Mouse (Mus musculus) liver, postnatal 0 days (tissue): ENCODE measurements around the gene Lipe. TPM values are rescaled to one million over a fixed set of nuclear protein-coding genes. Genes with fewer than 3 reads are reported as not detected.

Experiments used
- ATAC-seq: fragments of 200-750 bp; cut with Nextera tagmentation; 2 replicates; pipeline ENCODE4 v1.8.0; 2017; ENCODE audit warnings: mild to moderate bottlenecking, moderate library complexity
- DNase-seq: peaks from one replicate; pipeline ENCODE4 v3.0.0-alpha.2; 2016
- H3K27ac ChIP-seq: fragments of 300-500 bp; sonication (generic); 2 replicates; pipeline ENCODE4 v1.5.1; 2014; ENCODE audit warnings: antibody characterized with exemption, moderate library complexity, mild to moderate bottlenecking, low read depth
- H3K27me3 ChIP-seq: fragments of 300-500 bp; sonication (generic); 2 replicates; pipeline ENCODE4 v1.6.1; 2014; ENCODE audit warnings: low read length, control low read depth, mixed read lengths; ENCODE audit not compliant: insufficient read depth
- H3K36me3 ChIP-seq: fragments of 300-500 bp; sonication (generic); replicated peaks from 2 replicates; pipeline ENCODE4 v1.6.1; 2014; ENCODE audit warnings: mild to moderate bottlenecking, control low read depth, low read length, moderate library complexity, mixed read lengths; ENCODE audit not compliant: insufficient read depth
- H3K4me1 ChIP-seq: fragments of 300-500 bp; sonication (generic); 2 replicates; pipeline ENCODE4 v1.6.1; 2014; ENCODE audit warnings: antibody characterized with exemption, mild to moderate bottlenecking, control low read depth; ENCODE audit not compliant: insufficient read depth
- H3K4me2 ChIP-seq: fragments of 300-500 bp; sonication (generic); 2 replicates; pipeline ENCODE4 v1.6.1; 2014; ENCODE audit warnings: low read depth, mild to moderate bottlenecking, low read length, moderate library complexity, mixed read lengths
- H3K4me3 ChIP-seq: fragments of 300-500 bp; sonication (generic); 2 replicates; pipeline ENCODE4 v1.5.1; 2014; ENCODE audit warnings: low read depth, low read length
- H3K9ac ChIP-seq: fragments of 300-500 bp; sonication (generic); replicated peaks from 2 replicates; pipeline ENCODE4 v1.6.1; 2014; ENCODE audit warnings: mild to moderate bottlenecking, moderate library complexity
- H3K9me3 ChIP-seq: fragments of 300-500 bp; sonication (generic); 2 replicates; pipeline ENCODE4 v1.6.1; 2016; ENCODE audit warnings: mild to moderate bottlenecking, control low read depth, low read length, mixed read lengths
- CTCF ChIP-seq: sonication (generic); IDR thresholded peaks from 2 replicates; pipeline ENCODE4 v1.5.1; 2016; ENCODE audit warnings: antibody characterized with exemption, low read depth
- EP300 ChIP-seq: IDR thresholded peaks from 2 replicates; pipeline ENCODE4 v1.6.1; 2016; ENCODE audit warnings: antibody characterized with exemption, low read depth, mild to moderate bottlenecking
- WGBS: fragments of 180-500 bp; shearing (Covaris S2); extraction: QIAGEN DNeasy Blood & Tissue Kit; methylation state at CpG from one replicate; pipeline ENCODE4 v1.1.7; 2014; ENCODE audit not compliant: insufficient replicate concordance; 5-methylcytosine and 5-hydroxymethylcytosine counted together
- polyA plus RNA-seq: library from polyadenylated mRNA; unstranded; fragments of >200 nt; fragmentation: Nextera tagmentation; extraction: Ambion mirVana; gene quantifications from 2 replicates; pipeline ENCODE4 v1.2.1, GENCODE M21; 2015

The Lipe gene
- polyA plus RNA-seq, 1 experiment from 2014 or later: 5.5 TPM

DNA sequence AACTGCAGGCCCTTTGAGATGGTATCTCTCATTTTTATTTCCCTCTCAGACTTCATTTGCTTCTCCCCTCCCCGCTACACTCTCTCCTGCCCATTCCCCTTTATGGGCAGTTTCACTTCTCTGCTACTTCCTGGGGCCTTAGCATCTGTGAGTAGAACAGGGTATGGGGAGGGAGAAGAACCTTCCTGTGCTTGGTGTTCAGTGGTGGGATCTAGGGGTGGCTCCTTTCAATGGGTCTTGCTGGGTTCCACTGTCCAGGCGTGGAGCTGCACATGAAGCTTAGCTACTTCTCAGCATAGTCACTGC is 37.0 kb upstream of the Lipe start:
- no peak overlapping the region for H3K4me3 ChIP-seq

DNA sequence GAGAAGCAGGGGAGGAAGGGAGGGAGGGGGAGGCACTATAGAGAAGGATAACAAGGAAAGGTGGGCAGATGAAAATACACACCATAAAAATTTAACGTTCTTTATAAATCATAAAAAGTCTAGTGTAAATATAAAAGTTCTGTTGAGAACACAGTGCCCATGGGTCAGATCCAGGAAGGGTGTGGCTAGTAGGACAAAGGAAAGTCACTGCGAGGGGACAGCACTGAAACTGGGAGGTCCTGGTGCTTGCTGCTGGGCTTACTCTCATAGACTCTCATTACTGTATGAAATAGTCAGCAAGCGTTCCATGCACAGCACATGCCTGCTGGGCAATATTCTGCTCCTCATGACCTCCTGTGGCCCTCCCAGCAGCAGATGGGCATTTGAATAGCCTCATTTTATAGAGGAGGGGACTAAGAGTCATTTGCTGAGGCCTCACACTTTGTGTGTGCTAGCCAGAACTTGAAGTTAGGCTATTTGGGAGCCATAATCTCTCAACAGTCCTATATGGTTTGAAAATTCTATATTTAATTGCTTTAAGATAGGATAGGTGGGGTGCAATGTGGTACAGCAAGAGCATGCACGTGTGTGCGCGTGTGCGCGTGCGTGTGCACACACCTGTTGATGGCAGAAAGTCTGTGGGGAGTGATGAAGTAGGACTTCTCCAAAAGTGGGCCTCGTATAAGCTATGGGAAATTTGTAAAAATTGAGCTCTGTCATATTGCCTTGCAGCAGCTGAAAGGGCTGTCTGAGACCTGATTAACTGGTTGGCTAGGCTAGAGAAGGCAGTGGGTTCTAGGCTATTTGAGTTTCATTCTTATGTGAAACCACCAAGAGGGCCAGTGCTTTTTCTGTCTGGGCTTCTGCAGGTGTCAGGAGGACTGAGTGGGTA is 36.4 kb upstream of the Lipe start:
- H3K4me3 ChIP-seq: no peak overlapping the region
- peak overlapping the region; percentile 82 for H3K27ac ChIP-seq
- peaks cover 49% of the 10 kb centered on the region for H3K4me1 ChIP-seq
- peak; percentile 18; the same call in 1 of the 2 replicates for ATAC-seq
- no peak overlapping the region for H3K9ac ChIP-seq
- H3K36me3 ChIP-seq: no peaks in the 10 kb centered on the region
- WGBS: 83% methylated on average over 10 of the region's 10 CpGs
- no peaks in the 10 kb centered on the region for H3K27me3 ChIP-seq
- no peak for DNase-seq
- H3K9me3 ChIP-seq: no peaks in the 10 kb centered on the region
- no peak for TF ChIP-seq EP300
- no peak for TF ChIP-seq CTCF
- H3K4me2 ChIP-seq: no peak overlapping the region

More for the DNA sequence above, 37.0 kb upstream of the Lipe start:
- Histone ChIP-seq H3K4me1 (peaks cover 53% of the 10 kb centered on the region), H3K27ac (peak overlapping the region; percentile 82), H3K36me3 (no peaks in the 10 kb centered on the region), H3K9me3 (no peaks in the 10 kb centered on the region), H3K27me3 (no peaks in the 10 kb centered on the region), H3K9ac (no peak overlapping the region), H3K4me2 (no peak overlapping the region)
- 57% methylated on average over 2 of the region's 2 CpGs for WGBS
- TF ChIP-seq CTCF: no peak
- no peak for TF ChIP-seq EP300
- DNase-seq (no peak), ATAC-seq (peak; percentile 14; the same call in 1 of the 2 replicates)

DNA sequence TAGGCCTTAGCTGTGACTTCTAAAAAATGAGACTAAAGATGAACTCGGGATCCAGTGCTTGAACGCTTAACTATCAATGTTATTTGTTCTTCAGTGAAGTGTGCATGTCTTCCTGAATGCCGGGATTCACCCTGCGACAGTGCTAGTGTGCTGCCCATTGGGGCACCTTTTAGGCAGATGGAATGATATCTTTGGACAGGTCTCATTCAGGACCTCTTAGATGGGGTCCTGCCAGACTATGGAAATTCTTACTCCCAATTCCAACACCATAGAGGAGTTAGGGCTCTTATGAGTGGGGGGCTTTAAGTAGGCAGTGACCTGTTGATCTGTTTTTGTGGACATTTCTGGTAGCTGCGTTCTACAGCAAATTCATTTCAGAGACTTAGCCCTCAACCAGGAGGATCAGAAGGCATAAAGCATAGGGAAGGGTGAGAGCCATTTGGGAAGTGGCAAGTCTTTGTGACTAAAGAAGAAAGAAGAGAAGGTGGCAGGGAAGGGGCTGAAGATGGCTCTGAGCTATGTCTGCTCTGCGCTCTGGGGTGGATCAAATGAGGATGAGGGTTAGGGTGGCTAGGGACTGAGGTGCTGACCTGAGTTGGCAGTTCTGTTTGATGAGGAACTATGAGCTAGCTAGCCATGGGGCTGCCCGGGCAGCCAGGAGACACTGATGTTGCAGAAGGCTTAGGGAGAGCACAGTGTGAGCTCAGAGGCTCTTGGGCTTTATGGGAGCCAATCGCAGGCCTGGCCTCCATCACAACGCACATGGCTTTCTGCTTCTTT is 35.5 kb upstream of the Lipe start:
- H3K4me1 ChIP-seq: peaks cover 44% of the 10 kb centered on the region
- no peaks in the 10 kb centered on the region for H3K9me3 ChIP-seq
- no peak overlapping the region for H3K9ac ChIP-seq
- H3K4me3 ChIP-seq: no peak overlapping the region
- TF ChIP-seq CTCF: no peak
- TF ChIP-seq EP300: no peak
- H3K4me2 ChIP-seq: no peak overlapping the region
- peak overlapping the region; percentile 82 for H3K27ac ChIP-seq
- WGBS: 78% methylated on average over 9 of the region's 9 CpGs
- H3K27me3 ChIP-seq: no peaks in the 10 kb centered on the region
- H3K36me3 ChIP-seq: no peaks in the 10 kb centered on the region
- no peak for DNase-seq
- no peak for ATAC-seq

DNA sequence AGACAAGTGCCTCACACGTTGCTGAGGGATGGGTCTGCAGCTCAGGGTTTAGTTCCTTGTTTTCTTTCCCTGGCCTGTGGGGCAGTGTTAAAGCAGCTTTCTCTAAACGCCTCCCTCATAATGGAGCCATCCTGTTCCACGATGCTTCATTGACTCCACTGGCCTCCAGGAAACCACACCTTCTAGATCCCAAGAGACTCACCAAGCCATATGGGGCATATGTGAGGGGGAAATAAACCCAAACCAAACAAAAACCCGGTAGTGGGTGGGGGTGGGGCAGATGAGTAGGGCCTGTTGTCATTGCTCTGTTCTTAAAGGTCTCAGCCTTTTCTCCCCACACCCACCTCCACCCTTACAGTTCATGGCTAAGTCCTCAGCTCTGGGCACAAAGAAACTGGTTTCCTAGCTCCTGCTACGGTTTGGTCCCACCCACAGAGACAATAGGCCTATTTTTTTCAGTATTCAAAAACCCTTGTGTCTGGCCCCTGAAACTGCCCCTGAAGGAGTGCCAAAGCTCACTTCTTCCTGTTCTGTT is 34.6 kb upstream of the Lipe start:
- H3K4me1 ChIP-seq: peaks cover 47% of the 10 kb centered on the region
- H3K27me3 ChIP-seq: no peaks in the 10 kb centered on the region
- ATAC-seq (peak; percentile 44; the same call in 1 of the 2 replicates), DNase-seq (peak; percentile 41)
- H3K9ac ChIP-seq: no peak overlapping the region
- H3K9me3 ChIP-seq: no peaks in the 10 kb centered on the region
- H3K4me2 ChIP-seq: no peak overlapping the region
- no peaks in the 10 kb centered on the region for H3K36me3 ChIP-seq
- no peak overlapping the region for H3K4me3 ChIP-seq
- peak overlapping the region; percentile 82 for H3K27ac ChIP-seq
- WGBS: 22% methylated on average over 5 of the region's 5 CpGs
- 0 out of 2 replicates have a peak, but pooled peaks have one; percentile 19 for TF ChIP-seq EP300
- no peak for TF ChIP-seq CTCF

DNA sequence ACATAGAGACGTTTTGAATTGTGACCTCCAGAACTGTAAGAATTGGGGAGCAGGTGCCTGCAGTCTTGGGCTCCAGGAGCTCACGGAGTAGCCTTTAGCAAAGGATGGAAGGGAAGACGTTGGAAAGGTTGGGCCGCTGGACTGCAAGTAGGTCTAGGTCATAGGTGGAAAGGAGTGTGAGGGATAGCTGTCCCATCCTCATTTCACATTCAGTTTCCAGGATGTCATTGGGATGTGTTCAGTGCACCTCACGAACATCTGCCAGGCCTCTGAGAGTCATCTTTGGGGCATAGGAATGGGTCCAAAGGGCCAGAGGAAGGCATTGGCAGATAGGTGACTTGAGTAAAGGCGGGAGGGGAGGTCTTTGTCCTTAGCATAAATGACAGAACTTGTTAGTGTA is 33.9 kb upstream of the Lipe start:
- Histone ChIP-seq H3K4me1 (peaks cover 44% of the 10 kb centered on the region), H3K9me3 (no peaks in the 10 kb centered on the region), H3K27ac (peak overlapping the region; percentile 82), H3K4me3 (no peak overlapping the region), H3K36me3 (no peaks in the 10 kb centered on the region), H3K27me3 (no peaks in the 10 kb centered on the region), H3K4me2 (no peak overlapping the region), H3K9ac (no peak overlapping the region)
- no peak for ATAC-seq
- no peak for TF ChIP-seq EP300
- no peak for TF ChIP-seq CTCF
- no peak for DNase-seq
- 78% methylated on average over 6 of the region's 6 CpGs for WGBS
